Mouse (Mus musculus): ENCODE measurements around the gene Otogl. TPM values are rescaled to one million over a fixed set of nuclear protein-coding genes. Genes with fewer than 3 reads are reported as not detected.
A peak's percentile ranks its signal among the peaks of the same experiment; 100 is the strongest.
"Not testable (repeated sequence)": the region's sequence is repeated elsewhere in the genome, so short reads cannot be mapped to it uniquely, and the experiment has no call there.

Otogl gene
- total RNA-seq, 1 experiment from 2014 or later, result 0.41 TPM

GRCm38 (mm10) chr10:107813814-107814483 lies 98.0 kb downstream of the Otogl start:
- ATAC-seq (replicated peaks; ENCODE audit: low read depth, poor library complexity, severe bottlenecking), result no peak

DNA sequence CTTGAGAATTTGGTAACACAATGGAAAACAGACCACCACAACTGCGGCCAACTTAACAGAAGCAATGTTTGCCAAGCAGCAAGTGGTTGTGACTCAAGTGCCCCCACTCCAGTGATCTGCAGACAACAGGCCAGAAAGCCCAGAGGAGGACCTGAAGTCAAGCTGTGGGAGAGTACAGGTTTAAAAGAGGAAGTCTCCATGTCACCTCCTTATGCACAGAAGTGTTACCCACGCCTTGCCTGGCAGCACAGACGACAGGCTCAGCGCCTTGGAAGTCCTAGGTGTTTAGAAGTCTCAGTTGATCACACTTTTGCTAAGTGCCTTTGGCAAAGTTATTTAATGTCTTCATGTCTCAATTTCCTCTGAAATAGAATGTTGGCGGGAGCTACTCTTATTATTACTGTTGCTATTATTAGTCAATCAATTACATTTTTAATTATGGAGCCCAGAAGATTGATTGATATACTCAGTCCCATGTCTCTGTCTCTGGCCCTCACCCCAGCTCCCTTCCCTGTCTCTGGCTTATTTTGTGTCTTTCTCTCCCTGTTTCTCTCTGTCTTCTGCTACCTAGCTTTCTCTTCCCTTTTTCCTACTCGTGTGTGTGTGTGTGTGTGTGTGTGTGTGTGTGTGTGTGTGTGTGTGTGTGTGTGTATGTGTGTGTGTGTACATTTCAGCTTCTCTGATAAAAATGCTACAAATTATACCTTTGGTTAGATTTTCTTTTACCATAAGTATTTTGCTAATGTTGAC lies 101.1 kb downstream of the Otogl start:
- ATAC-seq (replicated peaks; ENCODE audit: low read depth, poor library complexity, severe bottlenecking), result peak; percentile 82

DNA sequence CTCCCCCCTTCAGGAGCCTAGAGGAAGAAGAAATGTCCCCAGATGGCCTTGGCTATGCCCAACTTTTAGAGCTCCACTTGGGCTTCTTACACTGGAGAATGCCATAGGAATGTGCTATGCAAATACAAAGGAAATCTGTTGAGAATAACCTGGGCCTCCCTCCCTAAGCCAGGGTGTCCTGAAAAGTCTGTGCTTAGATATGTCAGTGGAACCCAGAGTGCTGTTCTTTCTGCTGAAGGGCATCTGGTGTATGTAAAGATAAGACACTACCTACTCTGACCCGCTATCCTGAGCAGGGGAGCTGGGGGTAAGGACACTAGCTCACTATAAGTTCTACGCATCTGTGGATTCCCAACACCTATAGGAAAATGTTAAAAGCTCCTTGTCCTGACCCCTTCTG lies 106.7 kb downstream of the Otogl start:
- ATAC-seq (replicated peaks; ENCODE audit: low read depth, poor library complexity, severe bottlenecking), result no peak

- not testable (repeated sequence) for ATAC-seq (replicated peaks; ENCODE audit: low read depth, poor library complexity, severe bottlenecking)
Observed at GRCm38 (mm10) chr10:107804285-107804684, 107.6 kb downstream of the Otogl start.

DNA sequence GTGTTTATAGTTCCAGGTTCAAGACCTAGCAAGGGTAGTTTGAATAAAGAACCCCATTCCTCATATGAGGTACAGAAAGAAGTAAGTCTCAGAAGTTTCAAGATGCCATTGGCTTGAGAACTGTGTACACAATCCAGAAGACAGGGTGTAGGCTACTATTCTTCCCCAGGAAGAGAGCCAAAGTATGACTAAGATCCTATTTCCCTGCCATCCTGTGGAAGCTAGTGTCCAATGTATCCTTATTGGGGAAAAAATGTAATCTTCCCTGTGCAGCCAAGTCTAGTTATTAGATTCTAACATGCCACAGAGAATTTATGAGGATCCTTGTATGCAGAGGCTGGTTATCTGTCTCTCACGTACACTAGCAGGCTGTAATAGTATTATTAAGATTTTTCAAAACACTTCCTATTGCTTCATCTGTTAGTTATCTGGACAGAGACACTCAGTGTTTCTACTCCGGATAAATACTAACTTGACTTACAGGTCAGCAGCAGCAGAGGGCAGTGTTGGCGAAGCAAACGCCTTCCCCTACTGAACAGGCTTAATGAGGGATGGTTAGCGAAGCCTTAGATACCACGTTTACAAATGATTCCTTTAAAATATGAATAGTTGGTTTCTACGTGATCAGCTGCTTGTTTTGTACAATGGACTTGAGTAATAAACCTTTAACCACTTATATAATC lies 112.1 kb downstream of the Otogl start:
- peak; percentile 99 for ATAC-seq (replicated peaks; ENCODE audit: low read depth, poor library complexity, severe bottlenecking)

GRCm38 (mm10) chr10:107794812-107795756 lies 116.8 kb downstream of the Otogl start:
- ATAC-seq (replicated peaks; ENCODE audit: low read depth, poor library complexity, severe bottlenecking), result no peak

DNA sequence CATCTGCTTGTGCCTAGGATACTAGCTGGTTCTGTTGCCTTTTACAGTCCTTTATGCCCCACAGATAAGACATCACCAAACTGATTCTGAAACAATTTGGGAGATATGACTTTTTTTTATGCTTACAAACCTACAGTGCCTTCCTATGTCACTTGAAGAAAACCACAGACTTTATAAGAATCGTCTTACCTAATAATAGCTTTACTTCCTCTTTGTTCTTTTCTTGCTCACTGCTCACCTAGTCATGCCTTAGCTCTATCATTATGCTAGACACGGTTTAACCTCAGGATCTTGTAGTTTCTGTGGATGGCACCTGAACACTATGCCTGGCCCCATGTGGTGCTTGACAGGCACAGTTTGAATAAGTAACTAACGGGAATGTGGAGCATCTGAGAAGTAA lies 119.4 kb downstream of the Otogl start:
- peak; percentile 62 for ATAC-seq (replicated peaks; ENCODE audit: low read depth, poor library complexity, severe bottlenecking)

GRCm38 (mm10) chr10:107779548-107779947 lies 132.4 kb downstream of the Otogl start:
- no peak for ATAC-seq (replicated peaks; ENCODE audit: low read depth, poor library complexity, severe bottlenecking)

DNA sequence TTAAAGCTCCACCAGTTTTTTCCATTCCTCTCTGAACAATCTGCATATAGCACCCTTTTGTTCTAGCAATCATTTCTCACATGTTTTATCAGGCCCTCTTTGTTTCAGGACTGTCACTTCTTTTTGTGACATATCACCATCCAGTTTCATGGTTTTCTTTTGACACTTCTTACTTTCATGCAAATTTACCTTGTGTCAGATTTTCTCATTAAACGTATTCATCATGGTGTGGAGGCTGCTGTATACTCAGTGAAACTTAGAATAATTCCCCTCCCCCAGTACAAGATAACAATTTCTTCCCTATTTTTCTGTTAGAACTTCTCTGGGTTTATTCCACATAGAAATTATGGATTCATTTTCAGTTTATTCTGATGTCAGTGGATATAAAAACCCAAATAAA lies 152.3 kb downstream of the Otogl start:
- no peak for ATAC-seq (replicated peaks; ENCODE audit: low read depth, poor library complexity, severe bottlenecking)

GRCm38 (mm10) chr10:107753471-107753870 lies 158.5 kb downstream of the Otogl start:
- 0 out of 2 replicates have a peak, but pooled peaks have one; percentile 36 for ATAC-seq (replicated peaks; ENCODE audit: low read depth, poor library complexity, severe bottlenecking)

DNA sequence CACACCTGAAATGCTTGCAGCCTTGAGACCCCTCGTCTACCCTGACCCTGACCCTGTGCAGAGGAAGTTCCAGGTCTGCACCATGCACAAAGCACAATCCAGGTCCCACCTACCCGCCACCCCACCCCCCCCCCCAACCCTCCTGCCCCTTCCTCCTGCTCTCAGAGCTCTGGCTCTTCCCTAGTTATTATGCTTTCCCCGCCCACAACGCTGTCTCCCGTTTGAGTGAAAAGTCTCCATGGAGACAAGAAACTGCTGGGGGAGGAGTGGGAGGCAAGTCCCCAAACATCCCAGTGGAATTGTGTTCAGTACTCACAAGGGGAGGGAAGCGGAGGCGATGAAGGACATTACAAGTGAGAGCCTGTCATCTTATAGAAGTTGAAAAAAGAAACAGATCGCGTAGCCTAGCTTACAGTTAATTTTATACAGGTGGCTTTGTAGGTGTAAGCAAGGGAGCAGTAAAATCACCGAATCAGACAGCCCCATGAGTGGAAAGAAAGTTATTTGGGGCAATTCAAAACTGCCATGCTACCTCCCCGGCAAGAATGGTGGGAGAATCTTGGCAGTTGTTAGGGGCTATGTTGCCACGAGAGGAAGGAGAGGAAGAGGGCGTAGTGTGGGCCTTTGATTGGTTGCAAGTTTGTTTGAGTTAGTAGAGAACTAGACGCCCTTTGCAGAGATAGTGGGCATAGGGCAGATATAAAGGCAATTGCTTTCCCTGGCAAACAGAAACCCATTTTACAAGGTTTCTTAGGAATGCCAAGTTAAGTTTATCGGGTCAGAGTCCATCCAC lies 159.4 kb downstream of the Otogl start:
- no peak for ATAC-seq (replicated peaks; ENCODE audit: low read depth, poor library complexity, severe bottlenecking)

- no peak for ATAC-seq (replicated peaks; ENCODE audit: low read depth, poor library complexity, severe bottlenecking)
Observed at GRCm38 (mm10) chr10:107751944-107752343, 160.0 kb downstream of the Otogl start.

DNA sequence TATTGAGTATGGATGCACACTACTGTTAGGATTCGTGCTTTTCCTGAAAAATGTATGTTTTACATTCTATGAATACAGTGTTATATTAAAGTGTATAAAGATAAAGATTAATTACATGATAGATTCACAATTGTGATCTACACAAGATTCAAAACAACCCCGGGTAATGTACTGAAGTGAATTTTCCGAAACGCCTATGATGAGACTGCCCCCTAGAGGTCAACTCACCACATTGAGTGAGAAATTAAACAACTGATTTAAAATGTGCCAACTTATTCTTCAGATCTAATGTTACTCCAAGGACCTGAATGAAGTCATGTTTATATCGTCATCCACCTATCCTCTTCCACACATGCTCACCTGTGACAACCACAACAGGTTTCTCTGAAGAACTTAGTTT lies 164.4 kb downstream of the Otogl start:
- peak; percentile 78; the same call in 1 of the 2 replicates for ATAC-seq (replicated peaks; ENCODE audit: low read depth, poor library complexity, severe bottlenecking)

GRCm38 (mm10) chr10:107746717-107747116 lies 165.2 kb downstream of the Otogl start:
- ATAC-seq (replicated peaks; ENCODE audit: low read depth, poor library complexity, severe bottlenecking), result no peak

- no peak for ATAC-seq (replicated peaks; ENCODE audit: low read depth, poor library complexity, severe bottlenecking)
Observed at GRCm38 (mm10) chr10:107739815-107740214, 172.1 kb downstream of the Otogl start.

DNA sequence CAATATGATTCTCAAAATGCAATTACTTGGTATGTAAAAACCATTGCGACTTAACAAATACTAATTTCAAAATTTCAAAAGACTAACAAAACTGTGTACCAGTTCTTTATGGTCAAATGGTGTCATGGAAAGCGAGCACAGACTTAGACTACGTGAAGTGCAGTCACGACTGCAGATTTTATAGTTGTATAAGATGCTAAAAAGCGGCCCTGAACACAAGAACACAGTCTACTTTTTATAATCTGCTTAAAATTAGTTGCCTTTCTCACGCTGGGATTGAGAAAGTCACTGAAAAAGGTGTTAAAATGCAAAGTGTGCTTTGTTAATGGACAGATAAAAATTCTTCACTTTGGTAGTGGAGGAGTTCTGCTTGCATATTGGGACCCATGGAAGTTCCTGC lies 174.2 kb downstream of the Otogl start:
- no peak for ATAC-seq (replicated peaks; ENCODE audit: low read depth, poor library complexity, severe bottlenecking)

DNA sequence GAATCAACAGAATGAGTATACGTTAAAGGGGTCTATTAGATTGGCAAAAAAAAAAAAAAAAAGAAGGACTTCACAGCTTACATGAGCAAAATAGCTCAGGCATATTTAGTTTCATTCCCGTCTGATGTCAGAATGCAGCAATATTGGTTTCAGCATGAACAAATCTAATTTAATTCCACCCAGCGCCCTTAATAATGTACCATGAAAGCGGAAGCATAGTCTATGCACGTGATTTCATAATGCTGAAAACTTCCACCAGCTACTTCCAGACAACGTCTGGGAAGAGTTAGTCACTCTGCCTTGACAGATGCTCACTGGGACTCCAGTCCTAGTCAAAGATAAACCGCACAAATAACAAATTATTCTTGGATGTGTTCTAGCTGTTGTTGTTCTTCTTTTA lies 176.5 kb downstream of the Otogl start:
- ATAC-seq (replicated peaks; ENCODE audit: low read depth, poor library complexity, severe bottlenecking), result no peak

- no peak for ATAC-seq (replicated peaks; ENCODE audit: low read depth, poor library complexity, severe bottlenecking)
Observed at GRCm38 (mm10) chr10:107734327-107734726, 177.6 kb downstream of the Otogl start.

GRCm38 (mm10) chr10:107725631-107726030 lies 186.3 kb downstream of the Otogl start:
- no peak for ATAC-seq (replicated peaks; ENCODE audit: low read depth, poor library complexity, severe bottlenecking)

All from common myeloid progenitor, adult 5-6 weeks (primary cell).